Mouse (Mus musculus) heart, adult 10 weeks (tissue): Measurements from ENCODE around the gene Nrde2. TPM values are rescaled to one million over a fixed set of nuclear protein-coding genes. Genes with fewer than 3 reads are reported as not detected.

ENCODE experiments used
- polyA plus RNA-seq: library from polyadenylated mRNA; stranded (reverse); fragments of 350-450 nt; fragmentation: Illumina TruSeq; extraction: RNeasy Lipid Tissue Mini Kit (QIAGEN cat#74804); gene quantifications from one replicate; pipeline ENCODE4 v1.2.3, GENCODE M21; 2014; ENCODE audit warnings: low read depth, low replicate concordance

Nrde2 gene
- polyA plus RNA-seq: 8.6 TPM

DNA sequence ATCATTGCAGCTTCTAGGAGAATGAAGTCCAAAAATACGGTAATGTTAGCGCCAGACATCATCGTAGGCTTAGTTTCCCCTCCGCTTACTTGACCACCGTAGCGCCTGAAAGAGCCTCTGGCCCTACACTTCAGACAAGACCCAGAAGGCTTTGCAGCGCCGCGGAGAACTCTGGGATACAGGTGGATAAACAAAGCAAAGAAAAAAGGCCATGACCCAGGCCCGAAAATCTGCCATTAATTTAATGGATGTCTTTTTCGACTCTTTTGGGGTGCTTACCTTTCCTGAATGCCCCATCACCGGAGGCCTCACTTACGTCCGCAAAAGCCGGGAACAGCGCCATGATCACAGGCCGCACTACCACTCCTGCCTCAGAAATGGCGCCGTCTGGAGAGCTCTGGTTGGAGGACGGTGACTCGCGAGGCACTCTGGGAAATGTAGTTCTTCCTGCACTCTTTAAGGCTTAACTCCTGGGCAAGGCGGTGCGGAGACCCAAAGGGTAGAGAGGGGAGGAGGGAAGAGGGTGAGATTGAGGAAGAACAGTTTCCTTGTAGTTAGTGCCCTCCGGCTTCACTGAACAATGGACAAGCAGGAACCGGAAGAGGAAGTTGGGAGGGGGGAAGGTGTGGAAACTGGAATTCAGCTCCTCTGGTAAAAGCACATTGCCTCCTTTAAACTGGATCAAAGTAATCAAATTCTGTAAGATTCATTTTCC is at the start of gene Nrde2:
Gene Nrde2, minus strand, starts transcription at position 393 of the 715 bp plus-strand sequence.

DNA sequence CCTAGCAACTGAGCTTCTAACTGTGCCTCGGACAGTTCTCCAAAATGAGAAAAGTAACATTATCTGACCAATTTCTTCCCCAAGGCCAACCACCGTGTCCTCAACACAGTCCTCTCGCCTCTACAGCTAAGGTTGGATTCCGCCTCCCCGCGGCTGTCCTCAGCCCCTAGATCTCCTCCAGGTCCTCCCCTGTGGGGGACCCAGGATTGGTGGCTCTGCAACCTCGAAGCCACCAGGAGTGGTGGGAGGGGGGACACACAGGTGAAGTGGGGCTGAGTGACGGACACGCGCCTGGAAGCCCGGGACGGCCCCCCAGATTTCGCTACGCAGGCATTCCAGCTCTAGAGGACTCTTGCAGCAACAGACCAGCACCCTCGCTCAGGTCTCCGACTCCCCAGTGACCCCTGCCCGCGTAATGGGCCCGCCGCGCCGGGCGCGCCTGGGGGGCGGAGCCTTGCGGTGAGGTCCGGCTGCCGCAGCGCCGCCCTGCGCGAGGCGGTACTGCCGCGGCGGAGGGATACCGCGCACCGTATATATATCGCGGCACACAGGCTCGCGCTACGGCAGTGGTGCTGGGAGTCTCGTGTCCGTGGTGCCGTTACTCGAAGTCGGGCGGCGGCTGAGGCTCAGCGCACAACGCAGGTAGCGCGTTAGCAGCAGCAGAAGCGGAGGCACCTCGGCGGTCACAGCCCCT is 39.7 kb upstream of the Nrde2 start, which contains the start of gene Calm1:
Gene Calm1, plus strand, starts transcription at position 469 of the 694 bp plus-strand sequence.

DNA sequence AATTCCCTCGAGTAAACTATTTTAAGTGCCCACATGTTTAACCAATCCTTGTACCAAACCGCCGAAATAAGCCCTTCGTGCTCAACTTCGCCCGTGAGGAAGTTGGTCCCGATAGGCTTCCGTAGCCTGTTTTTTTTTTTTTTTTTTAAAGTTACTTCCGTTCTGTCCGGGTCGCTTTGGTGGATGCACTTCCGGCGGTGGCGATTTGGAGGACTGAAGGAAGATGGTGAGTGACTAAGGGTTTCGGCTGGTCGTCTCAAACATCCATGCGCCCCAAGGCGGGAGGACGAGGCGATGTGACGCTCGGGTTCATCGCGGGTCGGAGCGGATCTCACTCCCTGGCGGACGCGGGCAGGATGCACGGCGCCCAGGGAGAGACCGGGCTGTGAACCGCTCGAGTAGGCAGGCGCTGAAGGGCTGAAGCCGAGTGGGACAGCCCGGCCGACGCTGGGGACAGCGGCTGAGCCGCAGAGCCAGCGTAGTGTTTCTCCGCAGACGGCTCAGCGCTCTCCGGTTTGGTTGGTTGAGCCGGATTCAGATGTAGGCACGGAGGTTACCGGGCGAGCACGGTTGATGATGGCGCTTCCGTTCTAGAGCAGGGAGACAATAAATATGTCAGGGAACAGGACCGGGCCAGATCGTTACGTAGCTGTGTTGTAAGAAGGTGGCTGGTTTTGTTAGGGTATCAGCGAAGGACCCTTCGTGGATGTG is 49.3 kb downstream of the Nrde2 start, which contains the start of gene Psmc1:
Gene Psmc1, plus strand, starts transcription at position 169 of the 711 bp plus-strand sequence.

Other genes with a start within 250 kb of the Nrde2 start
- gene Kcnk13, start 195.2 kb downstream of the Nrde2 start, polyA plus RNA-seq: 0.47 TPM
- gene Psmc1, start 49.5 kb downstream of the Nrde2 start, polyA plus RNA-seq: 144 TPM
- gene Calm1, start 39.8 kb upstream of the Nrde2 start, polyA plus RNA-seq: 131 TPM